Mouse (Mus musculus) spleen, adult 2 months (tissue): ENCODE data around the gene Aven. TPM values are rescaled to one million over a fixed set of nuclear protein-coding genes. Genes with fewer than 3 reads are reported as not detected.
"Not testable (repeated sequence)": the region's sequence is repeated elsewhere in the genome, so short reads cannot be mapped to it uniquely, and the experiment has no call there.

Source experiments
- DNase-seq, 2 experiments: peaks; one replicate each; pipeline versions ENCODE4 v3.0.0 to v3.0.0-alpha.2; 2012 to 2021; ENCODE audit warnings: low spot score in 2 of 2, low read depth in 1 of 2
- H3K27ac ChIP-seq: fragments of 200-500 bp; 2 replicates; pipeline ENCODE4 v1.5.1; 2012; ENCODE audit warnings: low read length, inconsistent platforms; ENCODE audit not compliant: insufficient read depth
- H3K27me3 ChIP-seq: fragments of 200-500 bp; 2 replicates; pipeline ENCODE4 v1.6.1; 2012; ENCODE audit warnings: mild to moderate bottlenecking, moderate library complexity, low read length, inconsistent platforms; ENCODE audit not compliant: control insufficient read depth, insufficient read depth
- H3K36me3 ChIP-seq: fragments of 200-500 bp; 2 replicates; pipeline ENCODE4 v1.6.1; 2012; ENCODE audit warnings: mild to moderate bottlenecking, low read length, inconsistent platforms; ENCODE audit not compliant: control insufficient read depth, insufficient read depth
- H3K4me1 ChIP-seq: fragments of 200-500 bp; 2 replicates; pipeline ENCODE4 v1.6.1; 2011; ENCODE audit warnings: inconsistent platforms; ENCODE audit not compliant: control insufficient read depth, insufficient read depth, insufficient read length
- H3K4me3 ChIP-seq: fragments of 200-500 bp; 2 replicates; pipeline ENCODE4 v1.5.1; 2011; ENCODE audit warnings: mild to moderate bottlenecking, inconsistent platforms; ENCODE audit not compliant: insufficient read depth, insufficient read length; ENCODE audit errors: extremely low read depth
- CTCF ChIP-seq: fragments of 200-500 bp; IDR thresholded peaks from 2 replicates; pipeline ENCODE4 v1.5.1; 2011; ENCODE audit warnings: mild to moderate bottlenecking, inconsistent platforms; ENCODE audit not compliant: insufficient read depth, insufficient read length, insufficient replicate concordance; ENCODE audit errors: extremely low read depth
- POLR2A ChIP-seq: fragments of 200-500 bp; IDR thresholded peaks from 2 replicates; pipeline ENCODE4 v1.6.1; 2011; ENCODE audit warnings: low read depth, low read length, inconsistent platforms
- WGBS: fragments of 180-500 bp; shearing (Covaris S2); methylation state at CpG from one replicate; pipeline ENCODE4 v1.1.7; 2018; 5-methylcytosine and 5-hydroxymethylcytosine counted together
- polyA plus RNA-seq: library from polyadenylated mRNA; depleted of rRNA; stranded (reverse); fragments of >200 nt; gene quantifications from 2 replicates; pipeline ENCODE4 v1.2.3, GENCODE M21; 2012; rRNA removed

Gene Aven
- 2.7 and 4.2 TPM in 2 replicates for polyA plus RNA-seq

- peak within 1 kb of the TSS; percentile 95 for H3K27ac ChIP-seq
- DNase-seq, result peak; percentile 40 to 77
- no peaks in the 10 kb centered on the region for H3K27me3 ChIP-seq
- 1% methylated on average over 78 of the region's 87 CpGs for WGBS
- H3K36me3 ChIP-seq, result no peaks in the 10 kb centered on the region; the same call in 1 of the 2 replicates
- H3K4me3 ChIP-seq, result peak within 1 kb of the TSS; percentile 75
- H3K4me1 ChIP-seq, result peaks cover 2% of the 10 kb centered on the region; the same call in 1 of the 2 replicates
- TF ChIP-seq POLR2A (no peak; the same call in 1 of the 2 replicates), CTCF (no peak)
These were observed at the start of gene Aven for GRCm38 (mm10) chr2:112492856-112493538. Aven (plus strand) TSS chr2:112492964.

- DNase-seq, result no peak
- Histone ChIP-seq H3K27me3 (no peaks in the 10 kb centered on the region; the same call in 1 of the 2 replicates), H3K27ac (no peak overlapping the region), H3K4me3 (no peak overlapping the region), H3K4me1 (peaks cover 3% of the 10 kb centered on the region; the same call in 1 of the 2 replicates), H3K36me3 (no peaks in the 10 kb centered on the region)
- 79% methylated on average over 2 of the region's 2 CpGs for WGBS
- TF ChIP-seq CTCF, result no peak
- TF ChIP-seq POLR2A, result no peak
These were observed 49.3 kb upstream of the Aven start for GRCm38 (mm10) chr2:112443491-112443890.

- DNase-seq, result no peak
- H3K4me3 ChIP-seq, result no peak overlapping the region
- H3K27me3 ChIP-seq, result no peaks in the 10 kb centered on the region; the same call in 1 of the 2 replicates
- H3K36me3 ChIP-seq, result no peaks in the 10 kb centered on the region
- TF ChIP-seq CTCF (no peak), POLR2A (no peak)
- H3K4me1 ChIP-seq, result peaks cover 3% of the 10 kb centered on the region; the same call in 1 of the 2 replicates
- H3K27ac ChIP-seq, result no peak overlapping the region
These were observed 47.3 kb upstream of the Aven start for GRCm38 (mm10) chr2:112445511-112445910.

- H3K36me3 ChIP-seq, H3K27me3 ChIP-seq, H3K4me3 ChIP-seq, H3K4me1 ChIP-seq: not testable (repeated sequence)
- 32% methylated on average over 4 of the region's 4 CpGs for WGBS
- DNase-seq, result peak in 1 of 2 experiments; percentile 19
- peak overlapping the region; percentile 54; the same call in 1 of the 2 replicates for H3K27ac ChIP-seq
These were observed 44.7 kb upstream of the Aven start for GRCm38 (mm10) chr2:112448046-112448445.

- Histone ChIP-seq H3K4me1 (peaks cover 3% of the 10 kb centered on the region; the same call in 1 of the 2 replicates), H3K27me3 (no peaks in the 10 kb centered on the region; the same call in 1 of the 2 replicates), H3K27ac (peak overlapping the region; percentile 54; the same call in 1 of the 2 replicates), H3K4me3 (no peak overlapping the region), H3K36me3 (no peaks in the 10 kb centered on the region)
- no peak for DNase-seq
- TF ChIP-seq CTCF, result no peak
- TF ChIP-seq POLR2A, result no peak
These were observed 44.2 kb upstream of the Aven start for GRCm38 (mm10) chr2:112448510-112449059.

- H3K4me1 ChIP-seq, result peaks cover 3% of the 10 kb centered on the region; the same call in 1 of the 2 replicates
- WGBS, result 34% methylated on average over 4 of the region's 4 CpGs
- no peak for TF ChIP-seq POLR2A
- peak; percentile 17; the same call in 1 of the 2 replicates for TF ChIP-seq CTCF
- no peak overlapping the region for H3K4me3 ChIP-seq
- no peaks in the 10 kb centered on the region for H3K36me3 ChIP-seq
- H3K27me3 ChIP-seq, result no peaks in the 10 kb centered on the region; the same call in 1 of the 2 replicates
- H3K27ac ChIP-seq, result no peak overlapping the region
- DNase-seq, result peak; percentile 17 to 20
These were observed 43.0 kb upstream of the Aven start for GRCm38 (mm10) chr2:112449597-112450296.

GRCm38 (mm10) chr2:112452513-112452912 is 40.3 kb upstream of the Aven start:
- not testable (repeated sequence) for H3K27me3 ChIP-seq, DNase-seq, H3K4me3 ChIP-seq, H3K36me3 ChIP-seq, H3K27ac ChIP-seq, H3K4me1 ChIP-seq
